Mouse (Mus musculus) lung, postnatal 10 days (tissue): ENCODE results near the gene Mettl7a1.
"Not testable (repeated sequence)": the region's sequence is repeated elsewhere in the genome, so short reads cannot be mapped to it uniquely, and the experiment has no call there.

Experiments used
- DNase-seq: peaks from one replicate; pipeline ENCODE4 v3.0.0; 2021

The Mettl7a1 gene

DNA sequence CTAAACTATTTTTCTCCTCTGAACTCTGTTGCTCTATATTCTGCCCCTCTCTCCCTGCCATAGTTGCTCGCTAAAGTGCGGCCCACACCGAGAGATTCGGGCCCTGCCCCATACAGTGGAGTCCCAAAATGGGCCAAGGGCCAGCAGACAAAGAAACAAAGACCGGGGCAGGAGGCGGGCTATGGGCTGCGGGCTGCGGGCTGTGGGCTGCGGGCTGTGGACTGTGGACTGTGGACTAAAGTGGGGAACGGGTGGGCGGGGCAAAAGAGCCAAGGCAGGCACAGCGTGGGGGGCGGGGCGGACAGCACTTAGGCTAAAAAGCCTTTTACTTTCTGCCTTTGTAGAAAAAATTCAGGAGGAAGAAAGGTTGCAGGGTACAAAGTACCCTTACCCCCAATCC, 42.8 kb downstream of the Mettl7a1 start:
- DNase-seq, result no peak

- DNase-seq, result no peak
Observed at GRCm38 (mm10) chr15:100349496-100349895, 45.6 kb downstream of the Mettl7a1 start.

DNA sequence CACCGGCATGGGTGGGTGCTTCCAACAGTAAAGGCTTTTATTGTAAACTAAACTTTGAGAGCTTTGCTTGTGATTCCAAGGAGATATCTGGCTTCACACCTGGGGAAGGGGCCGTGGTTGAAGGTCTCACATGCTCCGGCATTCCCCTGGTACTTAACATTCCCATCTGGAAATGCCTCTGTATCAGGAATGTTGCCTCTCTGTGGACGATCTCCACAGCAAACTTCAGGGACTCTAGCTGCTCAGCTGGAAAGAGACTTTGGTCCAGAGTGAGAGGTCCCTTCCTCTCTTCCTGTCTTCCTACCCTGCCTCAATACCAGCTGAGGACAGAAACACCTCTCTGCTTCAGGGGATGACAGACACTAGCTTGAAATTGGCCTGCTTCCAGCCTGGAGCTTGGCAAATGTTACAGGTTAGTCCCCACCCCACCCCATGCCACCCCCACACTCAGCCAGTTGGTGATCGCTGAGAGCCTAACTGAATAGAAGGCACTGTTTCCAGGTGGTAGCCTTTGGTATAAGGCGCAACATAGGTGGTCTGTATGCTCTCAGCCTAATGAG, 47.6 kb downstream of the Mettl7a1 start:
- DNase-seq, result no peak

- DNase-seq, result no peak
Observed at GRCm38 (mm10) chr15:100352711-100353250, 48.8 kb downstream of the Mettl7a1 start, which contains the start of the genes Methig1 and Mettl7a2. Methig1 (plus strand) TSS chr15:100353149. Mettl7a2 (plus strand) TSS chr15:100353200.

GRCm38 (mm10) chr15:100353399-100353798, 49.5 kb downstream of the Mettl7a1 start:
- DNase-seq, result not testable (repeated sequence)

- no peak for DNase-seq
Observed at GRCm38 (mm10) chr15:100355876-100356275, 51.9 kb downstream of the Mettl7a1 start.

GRCm38 (mm10) chr15:100364242-100364641, 60.3 kb downstream of the Mettl7a1 start, which contains the start of gene Higd1c:
Higd1c (plus strand) TSS chr15:100364542.
- no peak for DNase-seq

DNA sequence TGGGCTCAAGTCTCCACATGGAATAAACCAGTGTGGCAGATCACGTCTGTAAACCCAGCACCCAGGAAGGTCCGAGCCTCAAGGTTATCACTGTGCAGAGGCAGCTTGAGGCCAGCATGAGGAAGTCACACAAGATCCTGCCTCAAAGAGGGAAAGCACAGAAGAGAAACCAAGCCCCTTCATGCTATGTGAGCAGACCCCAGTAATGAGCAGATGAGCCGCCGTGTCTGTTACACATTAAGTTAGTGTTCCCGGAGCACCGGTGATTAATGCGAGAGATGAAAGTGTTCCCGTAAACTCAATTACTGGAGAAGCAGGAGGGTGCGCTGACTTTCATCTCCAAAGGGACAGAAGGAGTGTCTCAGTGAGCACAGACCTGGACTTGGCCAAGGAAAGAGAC, 62.0 kb downstream of the Mettl7a1 start:
- DNase-seq, result not testable (repeated sequence)

DNA sequence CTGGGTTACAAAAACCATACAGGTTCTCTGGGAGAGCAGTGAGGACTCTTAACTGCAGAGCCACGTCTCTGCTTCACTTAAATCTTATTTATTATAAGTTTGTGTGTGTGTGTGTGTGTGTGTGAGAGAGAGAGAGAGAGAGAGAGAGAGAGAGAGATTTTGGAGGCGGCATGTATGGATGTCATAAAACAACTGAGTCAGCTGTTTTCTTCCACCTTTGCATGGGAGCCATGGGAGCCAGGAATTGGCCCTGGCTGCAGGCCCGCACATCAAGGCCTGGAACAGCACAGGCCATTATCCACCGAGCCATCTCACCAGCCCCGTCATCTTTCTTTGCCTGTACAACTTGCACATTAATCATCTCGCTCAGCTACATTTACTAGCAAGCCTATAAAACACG, 63.2 kb downstream of the Mettl7a1 start:
- no peak for DNase-seq

- DNase-seq, result peak; percentile 80
Observed at GRCm38 (mm10) chr15:100375066-100375465, 71.1 kb downstream of the Mettl7a1 start.

GRCm38 (mm10) chr15:100377847-100378505, 74.0 kb downstream of the Mettl7a1 start:
- DNase-seq, result not testable (repeated sequence)
